ENCODE assay signal across 19 mouse cellular contexts in genomic region chr10:77374407-77374806, GRCm38 (mm10). TPM values are rescaled to one million over a fixed set of nuclear protein-coding genes. Genes with fewer than 3 reads are reported as not detected.
DNase-seq lines count a peak whose midpoint lies in the region; TF ChIP-seq lines count a peak whose summit lies in the region.
"Had no signal": no experiment of that assay in that cellular context is flagged by ENCODE, and none has a peak within 500 bp of the region (broad histone marks: within the 10 kb centered on the region; RNA-seq: fewer than 3 reads in every experiment).

No protein-coding gene starts in this region.

- WGBS in cerebellum, adult 2 months, result 40% methylated on average over 5 of the region's 5 CpGs

- peaks cover 34% of the 10 kb centered on the region for H3K4me1 ChIP-seq in cerebellum, adult 2 months (ENCODE audit: control insufficient read depth, insufficient read depth, low read length)
- H3K4me1 ChIP-seq: forebrain, embryonic 13.5 days; forebrain, embryonic 15.5 days had no signal

- no peaks in the 10 kb centered on the region for H3K27me3 ChIP-seq in cerebellum, adult 2 months (ENCODE audit: control insufficient read depth, insufficient read depth, low read length)
- H3K27me3 ChIP-seq: CH12.LX; embryonic facial prominence, embryonic 12.5 days; forebrain, embryonic 13.5 days; forebrain, embryonic 15.5 days; Patski had no signal

- H3K4me3 ChIP-seq in cerebellum, adult 2 months (replicated peaks; ENCODE audit: insufficient read depth, low read depth, low read length), result no peak overlapping the region
- H3K4me3 ChIP-seq: embryonic facial prominence, embryonic 10.5 days; embryonic facial prominence, embryonic 12.5 days; forebrain, embryonic 13.5 days; forebrain, embryonic 15.5 days had no signal

- peak overlapping the region; percentile 56; the same call in 1 of the 2 replicates for H3K27ac ChIP-seq in cerebellum, adult 2 months (ENCODE audit: insufficient read depth, low read length)
- H3K27ac ChIP-seq: embryonic facial prominence, embryonic 10.5 days; embryonic facial prominence, embryonic 12.5 days; forebrain, embryonic 13.5 days; forebrain, embryonic 15.5 days had no signal

- TF ChIP-seq CTCF in cerebellum, adult 2 months (IDR thresholded peaks at IDR 0.05; ENCODE audit: borderline replicate concordance, insufficient read depth, low read depth, low read length), result no peak

- peak in 1 of 2 experiments; percentile 40 for DNase-seq in cerebellum, adult 2 months
- DNase-seq in cerebellum, adult 11-12 months, result no peak
- DNase-seq in cerebellum, postnatal 14 days, result peak; percentile 47
- DNase-seq in cerebellum, adult 18-20 months, result no peak
- DNase-seq in retina, postnatal 1 day, result peak; percentile 40
- no peak for DNase-seq in retina, embryonic 14.5 days (ENCODE audit: low spot score)
- DNase-seq: adrenal gland, adult 8-10 months; adrenal gland, postnatal 14 days; adrenal gland, postnatal 36 days; B cell, adult 2 months; cerebellum, adult 11 months; forebrain, postnatal 0 days had no signal

- TF ChIP-seq POLR2A in cerebellum, adult 2 months (IDR thresholded peaks at IDR 0.05; ENCODE audit: borderline replicate concordance, insufficient read depth, low read length), result no peak

RNA-seq across cellular contexts. Expression of gene Adarb1, which starts 43.7 kb away (rescaled TPM):
- 154 and 173 TPM in 2 replicates for polyA plus RNA-seq in cerebellum, adult 2 months (2012; rRNA removed)
- polyA plus RNA-seq: G1E had no signal

Comparison
In these comparisons a context has a peak if more than half of its experiments do, and no peak if none do; other contexts are left out.
1. DNase-seq: peak in cerebellum, postnatal 14 days (2 of 2) and retina, postnatal 1 day (single experiment); none in cerebellum, adult 11-12 months (single experiment), cerebellum, adult 18-20 months (0 of 2) and retina, embryonic 14.5 days (single experiment).